Mouse (Mus musculus) c-Kit-negative CD71-positive TER-119-positive erythroid progenitor cells, embryonic 14.5 days (primary cell): Measurements from ENCODE around the gene Yif1a.

Experiments
- DNase-seq: peaks from one replicate; pipeline ENCODE4 v3.0.0-alpha.2; 2013; ENCODE audit warnings: low read depth, low spot score

Yif1a gene

GRCm38 (mm10) chr19:5118384-5118698 lies 30.0 kb downstream of the Yif1a start, which contains the start of gene Klc2:
Gene Klc2, minus strand, starts transcription at chr19:5118560.
- no peak for DNase-seq

GRCm38 (mm10) chr19:5122492-5122891 lies 34.2 kb downstream of the Yif1a start:
- DNase-seq: no peak

- no peak for DNase-seq
Observed at GRCm38 (mm10) chr19:5123241-5123640, 34.9 kb downstream of the Yif1a start.

GRCm38 (mm10) chr19:5124055-5124614 lies 35.8 kb downstream of the Yif1a start:
- DNase-seq: no peak

GRCm38 (mm10) chr19:5129770-5130169 lies 41.4 kb downstream of the Yif1a start:
- DNase-seq: no peak

GRCm38 (mm10) chr19:5131237-5131636 lies 42.9 kb downstream of the Yif1a start:
- no peak for DNase-seq

- DNase-seq: no peak
Observed at GRCm38 (mm10) chr19:5139640-5140039, 51.3 kb downstream of the Yif1a start.
